Mouse (Mus musculus) monocyte, adult 5-6 weeks (primary cell): ENCODE results near the gene Tnp2. TPM values are rescaled to one million over a fixed set of nuclear protein-coding genes. Genes with fewer than 3 reads are reported as not detected.

Experiments
- ATAC-seq: fragments of 153-309, 156-312 bp; replicated peaks from 2 replicates; pipeline ENCODE4 v1.8.0; 2017; ENCODE audit warnings: mild to moderate bottlenecking; ENCODE audit not compliant: low TSS enrichment, insufficient number of reproducible peaks, severe bottlenecking, poor library complexity, low FRiP score
- total RNA-seq: library from RNA; stranded (forward); fragments of 200-1000, 200-491, 200-594 nt; gene quantifications from 3 replicates; pipeline ENCODE4 v1.2.3, GENCODE M21; 2017

The Tnp2 gene
- total RNA-seq: 6.7 TPM in 1 of 3 replicates, not detected in the others

- no peak for ATAC-seq
Observed at GRCm38 (mm10) chr16:10788271-10788670, at the start of gene Tnp2. Gene Tnp2 (minus strand): TSS chr16:10788660.

GRCm38 (mm10) chr16:10837903-10838302 lies 49.4 kb upstream of the Tnp2 start:
- 0 out of 2 replicates have a peak, but pooled peaks have one; percentile 7 for ATAC-seq

GRCm38 (mm10) chr16:10837250-10837649 lies 48.8 kb upstream of the Tnp2 start:
- ATAC-seq: no peak

- ATAC-seq: no peak
Observed at GRCm38 (mm10) chr16:10836388-10836787, 47.9 kb upstream of the Tnp2 start.

- peak; percentile 58 for ATAC-seq
Observed at GRCm38 (mm10) chr16:10834911-10835587, 46.6 kb upstream of the Tnp2 start, which contains the start of gene Rmi2. Gene Rmi2 (plus strand): TSS chr16:10835059.

- ATAC-seq: no peak
Observed at GRCm38 (mm10) chr16:10834542-10834910, 46.1 kb upstream of the Tnp2 start.

GRCm38 (mm10) chr16:10828461-10828805 lies 40.0 kb upstream of the Tnp2 start:
- ATAC-seq: no peak

- ATAC-seq: no peak
Observed at GRCm38 (mm10) chr16:10827766-10828460, 39.5 kb upstream of the Tnp2 start.

- no peak for ATAC-seq
Observed at GRCm38 (mm10) chr16:10827269-10827668, 38.8 kb upstream of the Tnp2 start.

GRCm38 (mm10) chr16:10825840-10826239 lies 37.4 kb upstream of the Tnp2 start:
- ATAC-seq: no peak

GRCm38 (mm10) chr16:10824536-10824935 lies 36.1 kb upstream of the Tnp2 start:
- no peak for ATAC-seq

- ATAC-seq: no peak
Observed at GRCm38 (mm10) chr16:10821387-10821786, 32.9 kb upstream of the Tnp2 start.

GRCm38 (mm10) chr16:10819966-10820365 lies 31.5 kb upstream of the Tnp2 start:
- no peak for ATAC-seq

GRCm38 (mm10) chr16:10818579-10819135 lies 30.2 kb upstream of the Tnp2 start:
- ATAC-seq: no peak

GRCm38 (mm10) chr16:10814864-10815263 lies 26.4 kb upstream of the Tnp2 start:
- ATAC-seq: no peak

GRCm38 (mm10) chr16:10813726-10814125 lies 25.3 kb upstream of the Tnp2 start:
- no peak for ATAC-seq

- no peak for ATAC-seq
Observed at GRCm38 (mm10) chr16:10812865-10813371, 24.5 kb upstream of the Tnp2 start, which contains the start of gene Gm11172. Gene Gm11172 (plus strand): TSS chr16:10812915.

GRCm38 (mm10) chr16:10810376-10810775 lies 21.9 kb upstream of the Tnp2 start:
- no peak for ATAC-seq

GRCm38 (mm10) chr16:10805789-10806527 lies 17.5 kb upstream of the Tnp2 start, which contains the start of gene Prm1:
Gene Prm1 (minus strand): TSS chr16:10805839.
- ATAC-seq: no peak
